Mouse (Mus musculus) heart, postnatal 0 days (tissue): Measurements from ENCODE around the gene Orm1.

Experiments used
- CTCF ChIP-seq: IDR thresholded peaks from 2 replicates; pipeline ENCODE4 v1.5.1; 2016; ENCODE audit warnings: antibody characterized with exemption, control low read depth, low read depth
- EP300 ChIP-seq: IDR thresholded peaks from 2 replicates; pipeline ENCODE4 v1.6.1; 2016; ENCODE audit warnings: antibody characterized with exemption, low read depth

- no peak for TF ChIP-seq CTCF
- no peak for TF ChIP-seq EP300
These were observed 46.2 kb upstream of the Orm1 start for GRCm38 (mm10) chr4:63298191-63298590.
